Mouse (Mus musculus) spleen, postnatal 4 days (tissue): Measurements from ENCODE around the gene Trmt5.

Experiments used
- DNase-seq, 2 experiments: peaks; one replicate each; pipeline ENCODE4 v3.0.0; 2022; ENCODE audit warnings: low spot score in 2 of 2

Gene Trmt5

GRCm38 (mm10) chr12:73269933-73270332 is 16.6 kb downstream of the Trmt5 start:
- DNase-seq, result no peak

DNA sequence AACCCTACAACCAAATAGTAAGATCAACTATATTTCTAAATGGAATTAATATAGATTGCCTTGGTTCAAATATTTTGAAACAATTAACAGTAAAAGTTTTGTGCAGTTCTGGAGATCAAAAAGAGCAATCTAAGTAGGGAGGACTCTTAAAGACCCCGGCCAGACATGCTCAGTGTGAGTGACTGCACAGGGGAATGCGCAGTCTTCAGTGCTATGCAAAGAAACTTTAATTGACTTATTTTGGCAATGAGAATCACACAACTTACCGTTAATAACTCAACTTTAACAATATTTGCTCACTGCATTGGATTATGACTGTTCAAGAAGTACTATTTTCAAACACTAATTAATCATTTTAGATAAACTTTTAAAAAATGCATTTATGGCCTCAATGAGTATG is 17.0 kb downstream of the Trmt5 start:
- no peak for DNase-seq

DNA sequence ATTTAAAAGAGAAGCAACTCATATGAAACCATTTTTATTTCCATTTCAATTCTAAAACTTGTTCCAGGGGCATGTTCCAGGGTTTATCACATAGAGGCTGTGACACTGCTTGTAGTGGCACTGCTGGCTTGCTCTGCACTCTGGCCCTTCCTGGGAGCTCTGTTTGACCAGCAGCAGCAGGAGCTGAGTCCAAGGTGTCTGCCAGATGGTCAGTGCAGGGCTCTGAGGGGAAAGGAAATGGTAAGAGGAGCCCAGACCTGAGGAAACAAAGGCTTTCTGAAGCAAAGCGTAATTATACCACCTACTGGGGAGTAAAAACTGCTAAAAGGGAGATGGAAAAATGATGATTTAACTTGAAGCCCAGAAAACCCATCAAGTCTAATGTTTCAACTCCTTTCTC is 18.0 kb downstream of the Trmt5 start:
- DNase-seq, result no peak

DNA sequence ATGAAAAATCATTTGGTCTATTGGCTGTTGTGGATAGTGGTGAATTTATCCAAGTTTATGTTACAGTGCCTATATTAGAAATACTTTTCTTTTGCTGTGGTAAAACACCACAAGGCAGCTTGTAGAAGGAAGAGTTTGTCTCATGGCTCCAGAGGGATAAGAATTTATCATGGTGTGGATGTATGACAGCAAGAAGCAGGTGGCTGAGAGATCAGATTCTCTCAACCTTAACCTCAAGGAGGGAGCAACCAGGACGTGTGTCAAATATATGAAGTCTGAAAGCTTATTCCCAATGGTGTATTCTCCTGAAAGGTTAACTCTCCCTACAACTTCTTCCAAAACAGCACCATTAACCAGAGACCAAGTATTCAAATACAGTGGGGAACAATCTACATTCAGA is 19.9 kb downstream of the Trmt5 start:
- no peak for DNase-seq

DNA sequence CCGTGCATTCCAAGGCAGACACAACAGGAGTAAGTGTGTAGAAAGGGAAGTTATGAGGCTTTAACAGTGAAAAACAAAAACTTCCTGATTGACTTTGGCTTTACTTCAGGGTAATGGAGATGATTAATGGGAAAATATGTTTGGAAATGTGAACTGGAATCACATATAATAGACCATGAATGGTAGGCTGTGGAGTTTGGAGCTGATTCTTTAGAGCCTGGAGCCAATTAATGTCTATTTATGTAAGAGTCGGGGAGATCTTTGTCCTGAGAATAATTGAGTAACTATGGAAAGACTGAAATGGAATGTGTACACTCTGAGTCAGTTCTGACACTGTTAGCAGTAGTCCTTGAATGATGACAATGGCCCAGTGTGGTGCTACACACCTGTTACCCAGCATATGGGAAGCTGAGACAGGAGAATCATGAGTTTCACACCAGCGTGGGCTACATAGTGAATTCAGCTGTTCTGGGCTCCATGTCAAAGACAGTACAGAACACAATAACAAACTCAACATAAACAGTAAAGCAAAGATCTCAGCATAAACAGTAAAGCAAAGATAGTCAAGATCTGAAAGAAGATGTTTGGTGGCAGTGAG is 21.0 kb downstream of the Trmt5 start:
- no peak for DNase-seq

- DNase-seq, result no peak
Measured at GRCm38 (mm10) chr12:73260339-73260738, 26.2 kb downstream of the Trmt5 start.

- no peak for DNase-seq
Measured at GRCm38 (mm10) chr12:73259269-73259668, 27.2 kb downstream of the Trmt5 start.

- DNase-seq, result no peak
Measured at GRCm38 (mm10) chr12:73255006-73255405, 31.5 kb downstream of the Trmt5 start.

DNA sequence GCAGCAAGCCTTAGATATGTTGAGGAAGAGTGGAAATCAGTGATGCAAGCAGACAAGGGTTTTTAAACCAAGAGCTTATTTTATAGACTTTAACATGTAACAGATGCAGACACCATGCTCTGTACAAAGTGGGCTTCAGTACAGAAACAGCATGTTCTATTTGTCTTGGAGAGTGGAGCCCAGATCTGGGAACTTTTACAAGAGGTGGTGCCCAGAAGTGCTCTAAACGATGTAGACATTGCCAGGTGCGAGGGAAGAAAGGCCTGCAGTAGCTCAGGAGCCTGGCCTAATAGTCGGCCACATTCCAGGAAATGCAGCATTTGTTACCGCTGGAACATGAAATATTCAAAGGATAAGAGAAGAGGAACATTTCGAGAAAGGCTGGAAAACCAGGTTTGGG is 40.8 kb downstream of the Trmt5 start:
- DNase-seq, result no peak

- DNase-seq, result no peak
Measured at GRCm38 (mm10) chr12:73241960-73242359, 44.5 kb downstream of the Trmt5 start.

DNA sequence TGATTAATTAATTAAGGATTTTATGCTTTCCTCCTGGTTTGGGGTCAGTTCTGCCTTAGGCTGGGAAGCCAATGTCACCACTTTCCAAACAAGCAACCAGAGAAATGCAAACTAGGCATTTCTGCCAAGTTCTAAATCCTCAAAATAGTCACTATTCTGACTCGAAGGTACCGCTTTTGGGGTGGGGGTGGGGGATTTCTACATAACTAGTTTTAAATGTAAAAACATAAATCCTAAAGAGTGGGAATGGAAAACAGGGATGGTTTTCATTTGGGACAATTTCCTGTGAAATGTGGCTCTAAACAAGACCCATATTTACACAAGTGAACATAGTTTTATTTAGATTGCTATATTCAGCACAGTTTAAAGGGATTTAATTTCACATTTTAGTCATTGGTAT is 53.9 kb downstream of the Trmt5 start:
- no peak for DNase-seq

- no peak for DNase-seq
Measured at GRCm38 (mm10) chr12:73231552-73231951, 55.0 kb downstream of the Trmt5 start.

DNA sequence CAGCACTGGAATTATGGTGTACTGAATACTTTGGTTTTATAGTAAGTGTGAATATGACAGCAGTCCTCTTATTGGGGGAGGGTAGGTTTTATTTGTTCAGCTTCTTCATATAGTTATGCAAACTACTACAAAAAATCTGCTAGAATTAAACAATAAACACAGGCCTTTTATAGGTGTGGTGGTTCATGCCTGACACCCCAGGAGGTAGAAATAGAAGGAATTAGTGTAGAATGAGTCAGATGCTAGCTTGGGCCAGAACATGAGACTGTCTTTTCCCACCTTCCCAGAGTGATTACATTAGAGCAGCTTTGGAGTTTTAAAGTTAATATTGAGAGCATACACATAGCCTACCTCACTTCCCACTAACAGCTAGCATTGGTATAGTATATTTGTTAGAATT is 56.3 kb downstream of the Trmt5 start:
- no peak for DNase-seq
